Mouse (Mus musculus): ENCODE measurements around the gene Atp6ap1. TPM values are rescaled to one million over a fixed set of nuclear protein-coding genes. Genes with fewer than 3 reads are reported as not detected.

Atp6ap1 gene
- polyA plus RNA-seq, 1 experiment from 2014 or later: 107 TPM

- no peaks in the 10 kb centered on the region for H3K36me3 ChIP-seq (ENCODE audit: control insufficient read depth, insufficient read depth, low read length)
- no peak overlapping the region for H3K9ac ChIP-seq (ENCODE audit: low read length)
- no peak overlapping the region for H3K4me3 ChIP-seq (ENCODE audit: low read depth, low read length)
- no peaks in the 10 kb centered on the region for H3K27me3 ChIP-seq (ENCODE audit: control insufficient read depth, insufficient read depth, low read length)
- DNase-seq (ENCODE audit: low spot score) (no peak), ATAC-seq (ENCODE audit: low FRiP score, low TSS enrichment) (no peak)
- TF ChIP-seq CTCF (IDR thresholded peaks at IDR 0.05; ENCODE audit: low read depth) (no peak), EP300 (optimal IDR thresholded peaks at IDR 0.05) (no peak)
- no peaks in the 10 kb centered on the region for H3K9me3 ChIP-seq (ENCODE audit: control insufficient read depth, low read length)
- WGBS: 65% methylated on average over 4 of the region's 4 CpGs
- H3K27ac ChIP-seq (replicated peaks): no peak overlapping the region
- H3K4me1 ChIP-seq (replicated peaks; ENCODE audit: control insufficient read depth, insufficient read depth): no peaks in the 10 kb centered on the region
- no peak overlapping the region for H3K4me2 ChIP-seq (replicated peaks; ENCODE audit: low read depth)
Observed at GRCm38 (mm10) chrX:74293431-74293830, 3.5 kb upstream of the Atp6ap1 start.

- no peaks in the 10 kb centered on the region for H3K4me1 ChIP-seq (replicated peaks; ENCODE audit: control insufficient read depth, insufficient read depth)
- no peaks in the 10 kb centered on the region for H3K36me3 ChIP-seq (ENCODE audit: control insufficient read depth, insufficient read depth, low read length)
- ATAC-seq (ENCODE audit: low FRiP score, low TSS enrichment) (no peak), DNase-seq (ENCODE audit: low spot score) (no peak)
- no peak overlapping the region for H3K9ac ChIP-seq (ENCODE audit: low read length)
- TF ChIP-seq CTCF (IDR thresholded peaks at IDR 0.05; ENCODE audit: low read depth) (no peak), EP300 (optimal IDR thresholded peaks at IDR 0.05) (no peak)
- H3K27ac ChIP-seq (replicated peaks): no peak overlapping the region
- no peak overlapping the region for H3K4me3 ChIP-seq (ENCODE audit: low read depth, low read length)
- H3K9me3 ChIP-seq (ENCODE audit: control insufficient read depth, low read length): no peaks in the 10 kb centered on the region
- H3K27me3 ChIP-seq (ENCODE audit: control insufficient read depth, insufficient read depth, low read length): no peaks in the 10 kb centered on the region
- 68% methylated on average over 1 of the region's 1 CpGs for WGBS
- no peak overlapping the region for H3K4me2 ChIP-seq (replicated peaks; ENCODE audit: low read depth)
Observed at GRCm38 (mm10) chrX:74298348-74298747, 1.5 kb downstream of the Atp6ap1 start.

- Histone ChIP-seq H3K27me3 (ENCODE audit: control insufficient read depth, insufficient read depth, low read length) (no peaks in the 10 kb centered on the region), H3K9me3 (ENCODE audit: control insufficient read depth, low read length) (no peaks in the 10 kb centered on the region), H3K4me2 (replicated peaks; ENCODE audit: low read depth) (no peak overlapping the region), H3K27ac (replicated peaks) (no peak overlapping the region), H3K36me3 (ENCODE audit: control insufficient read depth, insufficient read depth, low read length) (no peaks in the 10 kb centered on the region), H3K4me3 (ENCODE audit: low read depth, low read length) (no peak overlapping the region), H3K9ac (ENCODE audit: low read length) (no peak overlapping the region), H3K4me1 (replicated peaks; ENCODE audit: control insufficient read depth, insufficient read depth) (no peaks in the 10 kb centered on the region)
- ATAC-seq (ENCODE audit: low FRiP score, low TSS enrichment) (no peak), DNase-seq (ENCODE audit: low spot score) (no peak)
- TF ChIP-seq EP300 (optimal IDR thresholded peaks at IDR 0.05): no peak
- TF ChIP-seq CTCF (IDR thresholded peaks at IDR 0.05; ENCODE audit: low read depth): no peak
- 73% methylated on average over 3 of the region's 3 CpGs for WGBS
Observed at GRCm38 (mm10) chrX:74299721-74300120, 2.8 kb downstream of the Atp6ap1 start.

- peak within 1 kb of the TSS; percentile 51 for H3K4me3 ChIP-seq (ENCODE audit: low read depth, low read length)
- peak; percentile 83 for DNase-seq (ENCODE audit: low spot score)
- peak within 1 kb of the TSS; percentile 79 for H3K27ac ChIP-seq (replicated peaks)
- TF ChIP-seq CTCF (IDR thresholded peaks at IDR 0.05; ENCODE audit: low read depth): peak; percentile 59
- peak; percentile 76 for TF ChIP-seq EP300 (optimal IDR thresholded peaks at IDR 0.05)
- H3K4me1 ChIP-seq (replicated peaks; ENCODE audit: control insufficient read depth, insufficient read depth): no peaks in the 10 kb centered on the region
- ATAC-seq (ENCODE audit: low FRiP score, low TSS enrichment): peak; percentile 92
- peak within 1 kb of the TSS; percentile 50 for H3K9ac ChIP-seq (ENCODE audit: low read length)
- H3K27me3 ChIP-seq (ENCODE audit: control insufficient read depth, insufficient read depth, low read length): no peaks in the 10 kb centered on the region
- H3K9me3 ChIP-seq (ENCODE audit: control insufficient read depth, low read length): no peaks in the 10 kb centered on the region
- H3K36me3 ChIP-seq (ENCODE audit: control insufficient read depth, insufficient read depth, low read length): no peaks in the 10 kb centered on the region
- peak within 1 kb of the TSS; percentile 56 for H3K4me2 ChIP-seq (replicated peaks; ENCODE audit: low read depth)
- 16% methylated on average over 34 of the region's 41 CpGs for WGBS
Observed at GRCm38 (mm10) chrX:74304867-74305700, 8.2 kb downstream of the Atp6ap1 start, which contains the start of gene Gdi1. Gdi1 (plus strand) TSS chrX:74304998.

GRCm38 (mm10) chrX:74312540-74313464, 15.9 kb downstream of the Atp6ap1 start, which contains the start of gene Fam50a:
Fam50a (plus strand) TSS chrX:74313033.
- Histone ChIP-seq H3K4me1 (replicated peaks; ENCODE audit: control insufficient read depth, insufficient read depth) (no peaks in the 10 kb centered on the region), H3K4me2 (replicated peaks; ENCODE audit: low read depth) (peak within 1 kb of the TSS; percentile 69), H3K9ac (ENCODE audit: low read length) (peak within 1 kb of the TSS; percentile 74), H3K27me3 (ENCODE audit: control insufficient read depth, insufficient read depth, low read length) (no peaks in the 10 kb centered on the region), H3K36me3 (ENCODE audit: control insufficient read depth, insufficient read depth, low read length) (no peaks in the 10 kb centered on the region), H3K4me3 (ENCODE audit: low read depth, low read length) (peak within 1 kb of the TSS; percentile 54), H3K27ac (replicated peaks) (peak within 1 kb of the TSS; percentile 79), H3K9me3 (ENCODE audit: control insufficient read depth, low read length) (no peaks in the 10 kb centered on the region)
- DNase-seq (ENCODE audit: low spot score): peak; percentile 91
- 18% methylated on average over 56 of the region's 59 CpGs for whole genome bisulfite sequencing
- ATAC-seq (ENCODE audit: low FRiP score, low TSS enrichment): peak; percentile 98
- TF ChIP-seq EP300 (optimal IDR thresholded peaks at IDR 0.05): no peak
